Mouse (Mus musculus): Measurements from ENCODE around the gene Psmb3. TPM values are rescaled to one million over a fixed set of nuclear protein-coding genes. Genes with fewer than 3 reads are reported as not detected.
"Not testable (repeated sequence)": the region's sequence is repeated elsewhere in the genome, so short reads cannot be mapped to it uniquely, and the experiment has no call there.

Gene Psmb3
- 100 to 1,000 TPM; 197 to 238 (median 210) TPM for total RNA-seq (2022)

DNA sequence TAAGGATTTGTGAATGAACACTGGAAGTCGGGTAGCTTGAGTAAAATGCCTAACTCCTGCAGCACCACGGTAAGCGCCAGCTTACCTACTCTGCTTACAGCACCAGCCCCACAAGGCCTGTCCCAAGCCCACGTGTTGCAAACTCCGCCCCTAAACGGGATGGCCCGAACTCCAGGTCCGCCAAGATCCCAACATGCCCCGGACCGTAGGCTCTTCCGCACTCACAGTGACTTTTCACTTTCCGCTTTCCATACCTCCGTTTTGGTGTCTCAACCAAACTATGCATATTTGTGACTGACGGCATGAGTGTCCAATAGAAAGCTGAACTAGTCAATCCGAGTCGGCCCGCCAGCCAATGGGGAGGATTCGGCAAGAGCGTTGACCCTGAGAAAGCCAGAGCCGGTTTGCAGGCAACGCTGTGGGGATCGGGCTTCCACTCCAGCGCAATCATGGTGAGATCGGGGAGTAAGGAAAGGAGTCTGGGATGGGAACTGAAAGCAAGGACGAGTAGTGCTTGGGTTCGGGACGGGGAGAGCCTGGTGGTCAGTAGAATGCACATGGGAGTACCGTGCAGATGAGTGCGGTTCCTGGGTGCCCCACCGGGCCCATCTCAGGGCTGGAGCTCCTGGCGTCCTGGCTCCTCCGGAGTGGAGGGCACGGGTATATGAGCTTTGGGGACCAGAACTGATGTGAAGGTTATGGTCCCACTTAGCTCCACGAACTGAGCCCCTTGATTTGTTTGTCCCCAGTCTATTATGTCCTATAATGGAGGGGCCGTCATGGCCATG lies at the start of gene Psmb3:
Gene Psmb3 (plus strand): TSS at position 361 of the 788 bp plus-strand sequence.
- peak; percentile 99 for DNase-seq

DNA sequence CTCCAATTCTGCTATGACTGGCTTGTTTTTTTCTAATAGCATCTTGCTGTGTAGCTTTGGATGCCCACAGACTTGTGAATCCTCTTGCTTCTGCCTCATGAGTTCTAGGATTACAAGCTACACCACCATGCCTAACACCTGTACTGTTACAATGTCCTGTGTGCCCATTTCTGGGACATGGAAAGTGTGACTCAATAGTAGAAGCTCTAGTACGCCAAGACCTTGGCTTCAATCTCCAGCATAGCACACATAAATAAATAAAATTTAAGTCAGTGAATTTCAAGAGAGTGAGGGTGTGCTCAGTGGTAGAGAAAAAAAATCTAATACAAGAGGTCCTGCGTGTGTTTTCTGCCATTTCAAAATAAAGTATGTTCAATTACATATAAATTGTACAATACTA lies 49.0 kb upstream of the Psmb3 start:
- no peak for DNase-seq

DNA sequence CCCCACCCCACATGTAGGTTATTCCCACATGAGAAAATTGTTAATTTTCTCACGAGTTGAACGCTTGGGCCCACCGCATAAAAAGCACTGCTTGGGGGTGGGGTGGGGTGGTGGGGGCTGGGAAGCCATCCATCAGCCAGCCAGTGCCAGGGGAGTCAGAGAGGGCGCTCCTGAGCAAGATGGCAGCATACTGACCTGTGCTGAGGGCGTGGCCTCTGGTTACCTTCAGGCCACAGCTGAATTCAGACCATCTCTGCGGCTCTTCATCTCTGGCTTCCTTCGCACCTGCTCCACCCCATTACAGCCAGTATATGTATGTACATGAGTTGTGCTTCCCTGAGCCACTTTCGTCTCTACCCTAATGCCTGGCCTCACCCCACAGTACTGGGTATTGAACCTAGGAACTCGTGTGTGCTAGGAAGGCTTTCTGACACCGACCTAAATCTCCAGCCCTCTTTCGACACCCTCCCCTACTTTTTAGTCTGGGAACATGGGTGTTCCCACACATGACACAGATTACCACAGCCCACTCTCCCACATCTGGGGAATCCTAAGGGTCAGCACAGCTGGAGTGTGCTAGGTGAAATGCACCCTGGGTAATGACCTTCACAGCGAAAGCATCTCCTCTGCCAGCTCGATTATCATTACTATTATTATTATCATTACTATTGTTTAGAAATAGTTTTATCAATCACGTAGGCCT lies 46.8 kb upstream of the Psmb3 start:
- no peak for DNase-seq

DNA sequence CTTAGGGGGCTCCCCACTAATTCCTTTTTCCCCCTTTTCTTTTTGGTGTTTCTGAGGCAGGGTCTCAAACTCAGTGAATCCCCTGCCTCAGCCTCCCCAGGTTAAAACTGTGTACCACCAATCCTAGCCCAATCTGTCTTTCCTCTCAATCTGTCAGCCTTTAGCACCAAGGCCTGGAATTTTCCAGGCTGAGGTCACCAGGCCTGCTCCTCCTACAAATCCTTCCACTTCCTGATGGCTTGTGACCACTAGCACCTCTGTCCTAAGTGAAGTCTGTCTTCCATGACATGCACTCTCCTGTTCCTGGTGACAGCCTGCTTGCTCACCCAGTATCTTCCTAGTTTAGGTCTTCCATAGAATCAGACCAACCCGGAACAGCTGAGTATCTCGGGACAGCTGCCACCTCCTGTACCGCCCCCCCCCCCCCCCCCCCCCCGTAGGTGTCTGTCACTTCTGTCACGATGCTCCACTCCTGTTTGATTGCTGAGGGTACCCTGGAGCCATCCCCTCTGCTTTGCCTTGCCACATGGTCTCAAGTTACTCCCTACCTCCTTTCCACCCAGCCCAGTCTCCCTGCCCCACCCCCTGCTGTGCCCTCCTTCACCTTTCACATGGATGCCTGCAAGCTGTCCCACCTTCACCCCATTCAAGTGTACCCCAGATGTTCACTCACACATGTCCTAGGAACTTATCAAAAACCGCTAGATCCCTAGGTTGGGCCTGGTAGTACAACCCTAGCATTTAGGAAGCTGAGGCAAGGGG lies 45.8 kb upstream of the Psmb3 start:
- no peak for DNase-seq

DNA sequence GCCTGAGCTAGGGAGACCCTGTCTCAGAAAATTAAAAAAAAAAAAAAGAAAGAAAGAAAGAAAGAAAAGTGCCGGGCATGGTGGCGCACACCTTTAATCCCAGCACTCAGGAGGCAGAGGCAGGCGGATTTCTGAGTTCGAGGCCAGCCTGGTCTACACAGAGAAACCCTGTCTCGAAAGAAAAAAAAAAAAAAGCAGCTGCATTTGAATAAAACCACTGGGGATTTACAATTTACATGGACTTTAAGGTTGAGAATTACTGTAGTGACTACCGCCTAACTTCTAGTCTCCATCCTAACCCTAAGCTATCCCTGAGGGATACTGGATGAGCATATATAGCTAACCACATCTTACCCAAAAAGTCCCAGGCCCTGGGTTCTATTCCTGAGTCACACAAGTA lies 45.2 kb upstream of the Psmb3 start:
- DNase-seq, result not testable (repeated sequence)

DNA sequence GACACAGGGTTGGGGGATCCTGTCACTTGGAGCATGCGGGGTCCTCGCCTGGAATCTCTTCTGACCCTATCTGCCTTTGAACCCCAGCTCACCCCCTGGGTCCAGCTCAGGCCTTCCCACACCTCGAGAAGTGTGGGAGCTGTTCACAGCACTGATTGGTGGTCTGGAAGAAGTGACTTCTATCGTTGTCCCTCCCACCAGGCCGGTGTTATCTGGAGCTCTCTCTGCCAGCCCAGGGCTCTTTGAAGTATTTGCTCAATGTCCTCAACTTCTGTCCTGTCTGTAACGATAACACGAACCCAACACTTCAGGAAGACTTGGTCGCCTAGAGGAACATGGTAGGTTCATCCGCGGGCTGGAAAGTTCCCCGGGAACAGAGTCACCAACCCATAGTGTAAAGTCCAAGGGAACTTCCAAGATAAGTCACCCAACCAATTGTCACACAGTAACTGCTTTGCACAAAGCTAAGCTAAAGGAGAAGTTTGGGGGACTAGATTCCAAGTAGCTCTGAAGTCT lies 44.4 kb upstream of the Psmb3 start:
- no peak for DNase-seq

DNA sequence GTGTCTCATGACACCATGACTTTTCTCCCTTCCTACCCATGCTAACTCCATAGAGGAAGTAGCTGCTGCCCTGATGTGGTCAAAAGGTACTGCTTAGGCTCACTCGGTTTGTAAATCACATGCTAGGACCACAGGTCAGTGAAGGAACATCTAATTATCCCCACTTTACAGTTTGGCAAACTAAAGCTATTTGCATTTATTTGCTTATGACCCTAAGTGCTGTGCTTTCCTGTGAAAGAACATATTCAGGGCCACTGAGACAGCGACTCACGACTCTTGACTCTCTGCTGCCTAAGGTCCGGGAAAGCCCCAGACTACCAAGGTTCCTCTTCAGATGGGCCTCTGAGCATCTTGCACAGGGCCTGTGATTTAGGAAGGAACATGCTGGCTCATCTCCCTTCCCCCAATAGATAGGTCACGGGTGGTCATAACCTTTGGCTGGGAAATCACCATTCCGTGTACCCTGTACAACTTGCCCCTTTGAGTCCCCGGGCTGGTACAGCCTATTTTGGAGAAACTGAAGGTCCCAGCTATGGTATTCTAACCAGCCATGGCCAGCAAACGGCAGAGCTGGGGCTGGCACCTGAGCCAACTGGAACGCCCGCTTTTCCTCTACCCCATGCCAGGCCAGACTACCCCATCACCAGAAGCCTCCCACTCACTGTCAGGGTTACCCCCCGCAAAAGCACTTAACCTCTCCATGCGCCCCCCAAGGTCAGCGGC lies 43.8 kb upstream of the Psmb3 start:
- no peak for DNase-seq

DNA sequence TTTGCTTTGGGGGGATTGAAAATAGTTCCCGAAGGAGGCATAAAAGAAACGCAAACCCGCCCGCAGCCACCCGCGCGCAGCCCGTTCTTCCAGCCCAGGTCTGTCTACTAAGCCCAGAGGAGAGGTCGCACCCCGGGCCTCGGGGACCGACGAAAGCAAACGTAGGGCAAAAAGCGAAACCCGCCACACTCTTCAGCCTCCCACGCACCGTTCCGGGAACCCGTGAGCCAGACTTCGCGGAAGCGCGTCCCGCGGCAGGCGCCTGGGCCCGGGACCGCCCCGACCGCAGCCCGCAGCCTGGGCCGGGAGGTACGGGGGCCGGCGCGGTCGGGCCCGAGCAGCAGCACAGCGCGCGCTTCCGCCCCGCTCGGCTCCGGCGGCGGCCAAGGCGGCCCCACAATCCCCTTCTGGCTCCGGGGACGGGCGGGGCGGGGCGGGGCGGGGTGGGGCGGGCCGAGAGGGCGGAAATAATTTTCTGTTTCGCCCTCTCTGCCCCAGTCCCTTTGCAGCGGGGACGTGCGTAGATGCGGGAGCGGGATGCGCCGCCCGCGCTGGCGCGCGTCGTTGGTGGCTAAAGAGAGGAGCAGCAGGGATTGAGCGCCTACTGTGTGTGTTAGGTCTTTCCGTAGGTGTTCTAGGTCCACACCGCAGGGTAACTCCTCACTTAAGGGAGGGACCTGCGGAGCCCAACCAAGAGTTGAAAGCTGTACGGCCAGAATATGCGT lies 43.0 kb upstream of the Psmb3 start:
- DNase-seq, result no peak

DNA sequence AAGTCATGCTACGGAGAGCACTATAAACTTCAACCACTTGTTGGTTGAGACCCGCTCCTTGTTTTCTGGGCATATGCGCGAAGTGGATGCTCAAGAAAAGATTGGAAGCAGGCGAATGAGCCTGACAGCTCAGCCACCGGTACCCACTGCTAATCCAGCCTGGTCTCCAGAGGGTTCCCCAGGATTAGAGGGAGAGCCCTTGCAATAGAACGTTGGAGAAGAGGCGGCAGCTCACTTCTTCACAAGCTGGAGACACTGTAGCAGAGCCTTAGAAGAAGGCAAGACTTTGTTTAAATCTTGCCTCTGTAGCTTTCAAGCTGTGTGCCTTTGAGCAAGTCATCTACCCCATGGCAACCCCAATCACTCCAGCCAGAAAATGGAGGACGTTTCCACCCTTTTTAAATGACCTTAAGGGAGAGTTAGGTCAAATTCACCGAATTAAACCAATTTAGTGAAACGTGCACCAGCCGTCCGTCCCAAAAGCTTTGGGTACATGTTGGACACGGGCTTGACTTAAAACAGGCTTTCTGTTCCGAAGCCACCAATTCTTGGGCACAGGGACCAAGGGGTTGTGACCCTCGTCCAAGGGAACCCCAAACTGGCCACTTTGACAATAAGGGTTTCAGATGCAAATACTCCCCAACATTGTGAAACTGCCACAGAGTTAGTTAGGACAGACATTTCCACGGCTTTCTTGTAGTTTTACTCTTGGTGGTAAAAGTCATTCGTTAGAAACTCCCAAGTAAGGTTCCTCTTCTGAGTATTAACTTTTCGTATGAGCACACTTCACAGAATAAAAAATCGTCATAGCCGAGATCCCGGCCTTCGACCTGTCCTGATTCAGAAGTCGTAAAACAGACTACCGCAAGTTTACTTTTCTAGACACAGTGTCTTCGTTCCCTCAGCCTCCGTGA lies 42.2 kb upstream of the Psmb3 start:
- DNase-seq, result no peak

DNA sequence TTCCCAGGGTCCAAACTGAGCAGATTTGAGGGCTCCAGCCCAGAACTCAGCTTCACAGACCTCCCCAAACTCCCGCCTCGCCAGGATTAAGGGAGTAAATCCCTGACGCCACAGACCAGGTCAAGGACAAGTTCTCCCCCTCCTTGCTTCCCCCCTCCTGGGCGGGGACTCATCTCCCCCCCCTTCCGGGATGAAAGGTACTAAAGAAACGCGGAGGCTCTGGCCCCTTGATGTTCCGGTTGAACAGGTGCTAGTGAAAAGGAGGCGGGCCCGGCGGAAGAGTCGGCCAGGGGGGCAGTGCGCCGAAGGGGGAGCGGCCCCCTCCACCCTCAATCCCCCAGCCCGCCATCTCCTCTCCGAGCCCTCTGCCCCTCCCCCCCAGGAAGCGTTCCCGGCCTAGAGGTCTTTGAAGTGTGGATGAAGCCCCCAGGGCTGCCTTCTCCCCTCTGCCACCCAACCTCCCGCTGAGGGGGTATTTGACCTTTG lies 41.5 kb upstream of the Psmb3 start:
- DNase-seq, result peak; percentile 80

DNA sequence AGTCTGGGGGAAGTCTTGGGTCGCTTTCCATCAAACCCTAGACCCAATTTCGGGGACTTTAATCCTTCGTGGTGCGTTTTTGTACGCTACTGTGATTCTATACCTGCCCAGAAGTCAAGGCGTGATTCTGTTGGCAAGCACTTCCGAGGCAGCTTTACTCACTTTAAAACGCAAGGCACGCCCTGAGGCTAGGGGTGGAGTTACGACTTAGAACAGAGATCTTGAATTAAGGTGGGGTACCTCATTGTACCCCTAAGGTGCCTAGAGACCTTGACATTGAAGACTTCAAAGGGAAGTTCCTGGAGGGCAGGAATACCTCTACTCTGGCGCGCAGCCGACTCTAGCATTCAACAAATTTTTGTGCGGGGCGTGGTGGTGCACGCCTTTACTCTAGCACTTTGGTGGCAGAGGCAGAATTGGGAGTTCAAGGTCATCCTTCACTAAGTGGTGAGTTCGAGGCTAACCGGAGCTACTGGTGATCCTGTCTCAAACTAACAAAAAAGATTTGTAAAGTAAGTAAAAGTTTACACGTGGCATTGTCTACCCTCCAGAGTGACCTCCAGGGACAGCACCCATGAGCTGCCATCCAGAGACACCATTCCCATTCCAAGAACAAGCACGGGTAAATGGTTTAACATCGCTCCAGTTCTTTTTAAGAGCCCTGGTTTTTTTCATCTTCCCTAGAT lies 40.8 kb upstream of the Psmb3 start:
- DNase-seq, result no peak

DNA sequence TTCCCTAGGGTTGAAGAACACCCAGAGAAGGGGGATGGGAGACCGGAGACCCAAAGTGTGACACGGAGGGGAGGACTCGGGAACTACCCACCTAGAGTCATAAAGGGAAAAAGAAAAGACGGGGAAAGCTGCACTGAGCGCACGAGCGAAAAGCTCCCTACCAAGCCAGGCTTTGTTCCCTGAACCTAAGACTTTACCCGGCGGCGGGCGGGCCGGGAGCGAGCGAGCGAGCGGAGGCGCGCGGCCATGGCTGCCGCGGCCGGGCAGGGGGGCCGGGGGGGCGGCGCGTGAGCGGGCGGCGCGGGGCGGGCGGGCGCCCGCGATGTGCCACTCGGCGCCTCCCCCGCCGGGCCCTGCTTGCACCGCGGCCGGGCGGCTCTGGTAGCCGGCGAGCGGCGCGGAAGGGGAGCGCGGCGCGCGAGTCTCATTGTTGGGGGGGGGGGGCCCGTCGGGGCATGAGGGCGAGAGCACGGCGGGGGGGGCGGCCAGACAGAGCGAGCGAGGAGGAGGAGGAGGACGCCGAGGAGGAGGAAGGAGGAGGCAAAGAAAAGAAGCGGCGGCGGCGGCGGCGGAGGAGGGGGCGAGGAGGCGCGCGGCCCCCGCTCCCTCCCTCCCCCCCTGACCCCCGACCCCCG lies 40.2 kb upstream of the Psmb3 start, which contains the start of gene Mllt6:
Gene Mllt6 (plus strand): TSS at position 522 of the 635 bp plus-strand sequence.
- no peak for DNase-seq

DNA sequence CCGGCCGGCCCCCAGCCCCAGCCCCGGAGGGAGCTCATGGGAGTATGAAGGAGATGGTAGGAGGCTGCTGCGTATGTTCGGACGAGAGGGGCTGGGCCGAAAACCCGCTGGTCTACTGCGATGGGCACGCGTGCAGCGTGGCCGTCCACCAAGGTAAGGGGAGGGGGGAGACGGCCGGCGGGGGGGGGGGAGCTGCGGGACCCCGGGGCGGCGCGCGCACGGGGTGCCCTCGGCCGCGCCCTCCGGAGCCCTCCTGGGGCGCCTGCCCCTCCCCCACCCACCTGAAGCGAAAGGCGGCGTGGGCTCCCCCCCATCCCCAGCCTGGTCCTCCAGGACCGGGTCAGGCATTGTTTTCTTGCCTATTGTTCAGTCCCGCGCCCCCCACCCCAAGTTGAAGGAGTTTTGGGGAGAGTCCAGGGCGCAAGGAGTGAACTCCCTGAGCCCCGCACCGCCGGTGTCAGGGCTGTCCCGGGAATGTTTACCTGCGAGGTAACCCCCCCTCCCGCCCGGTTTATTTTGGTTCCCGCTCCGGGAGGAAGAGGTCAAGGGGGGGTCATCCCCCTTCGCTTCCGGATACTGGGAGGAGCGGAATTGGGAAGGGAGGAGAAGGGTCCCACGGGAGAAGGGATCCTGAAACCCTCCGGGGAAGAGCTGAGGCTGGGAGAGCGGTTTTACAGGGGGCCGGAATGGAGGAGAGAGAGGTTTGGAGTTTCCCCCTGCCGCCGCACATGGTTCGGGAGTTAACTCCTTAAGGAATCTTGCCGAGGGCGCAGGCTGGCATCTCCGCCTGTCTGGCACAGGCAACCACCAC lies 39.5 kb upstream of the Psmb3 start:
- no peak for DNase-seq

DNA sequence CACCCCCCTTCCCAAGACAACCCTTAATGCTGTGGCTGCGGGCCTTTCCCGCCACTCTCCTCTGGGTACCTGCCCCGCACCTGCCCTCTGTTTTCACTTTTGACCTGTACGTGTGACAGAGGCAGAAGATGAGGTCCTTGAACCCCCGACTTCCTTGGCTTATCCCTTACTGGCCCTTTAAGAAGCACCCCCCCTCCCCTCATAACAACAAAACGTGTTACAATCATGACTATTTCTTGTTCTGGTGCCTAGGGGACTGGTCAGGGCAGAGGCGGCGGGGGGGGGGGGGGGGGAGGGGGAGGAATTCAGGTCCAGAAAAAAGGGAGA lies 38.9 kb upstream of the Psmb3 start:
- no peak for DNase-seq

DNA sequence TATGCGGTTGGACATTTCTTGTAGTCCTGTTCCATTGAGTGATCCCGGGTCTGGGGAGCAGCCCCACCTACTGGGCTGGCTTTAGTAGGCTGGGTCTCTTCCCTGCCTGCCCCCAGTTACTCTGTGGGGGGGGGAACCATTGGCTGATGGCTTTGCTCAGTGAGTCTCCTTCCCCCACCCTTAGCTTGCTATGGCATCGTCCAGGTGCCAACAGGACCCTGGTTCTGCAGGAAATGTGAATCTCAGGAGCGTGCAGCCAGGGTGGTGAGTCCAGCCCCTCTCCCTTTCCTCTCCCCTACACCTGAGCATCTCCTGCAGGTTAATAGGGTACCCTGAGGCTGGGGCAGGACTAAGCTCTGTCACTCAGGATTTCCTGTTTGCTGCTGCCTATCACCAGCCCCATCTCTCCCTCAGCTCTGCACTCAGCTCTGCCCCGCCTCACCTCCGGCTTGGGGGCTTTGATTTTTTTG lies 38.4 kb upstream of the Psmb3 start:
- DNase-seq, result no peak

DNA sequence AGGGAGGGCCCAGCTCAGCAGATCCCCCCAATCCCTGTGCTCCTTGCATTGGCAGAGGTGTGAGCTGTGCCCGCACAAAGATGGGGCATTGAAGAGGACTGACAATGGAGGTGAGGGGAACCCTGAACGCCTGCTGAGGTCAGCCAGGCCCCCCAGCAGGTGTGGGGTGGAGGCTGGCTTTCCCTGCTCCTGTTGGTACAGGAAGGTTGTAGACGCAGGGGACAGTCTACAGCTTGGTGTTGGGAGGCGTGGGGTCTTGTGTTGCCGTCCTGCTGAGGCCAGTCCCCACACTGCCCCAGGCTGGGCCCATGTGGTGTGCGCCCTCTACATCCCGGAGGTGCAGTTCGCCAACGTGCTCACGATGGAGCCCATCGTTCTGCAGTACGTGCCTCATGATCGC lies 37.8 kb upstream of the Psmb3 start:
- no peak for DNase-seq

DNA sequence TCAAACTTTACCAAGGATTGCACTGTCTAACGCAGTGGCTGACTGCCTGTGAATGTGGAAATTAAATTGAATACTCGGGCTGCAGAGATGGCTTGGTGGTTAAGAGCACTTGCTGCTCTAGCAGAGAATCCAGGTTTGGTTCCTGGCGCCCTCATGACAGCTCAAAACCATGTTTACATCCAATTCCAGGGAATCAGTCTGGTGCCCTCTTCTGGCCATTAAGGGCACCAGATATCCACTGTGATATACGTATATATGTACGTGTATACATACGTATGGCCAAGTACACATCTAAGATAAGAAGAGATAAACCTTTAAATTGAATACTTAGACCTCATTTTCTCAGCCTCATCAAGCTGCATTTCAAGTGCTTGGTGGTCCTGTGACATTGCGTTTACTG lies 37.0 kb upstream of the Psmb3 start:
- no peak for DNase-seq

DNA sequence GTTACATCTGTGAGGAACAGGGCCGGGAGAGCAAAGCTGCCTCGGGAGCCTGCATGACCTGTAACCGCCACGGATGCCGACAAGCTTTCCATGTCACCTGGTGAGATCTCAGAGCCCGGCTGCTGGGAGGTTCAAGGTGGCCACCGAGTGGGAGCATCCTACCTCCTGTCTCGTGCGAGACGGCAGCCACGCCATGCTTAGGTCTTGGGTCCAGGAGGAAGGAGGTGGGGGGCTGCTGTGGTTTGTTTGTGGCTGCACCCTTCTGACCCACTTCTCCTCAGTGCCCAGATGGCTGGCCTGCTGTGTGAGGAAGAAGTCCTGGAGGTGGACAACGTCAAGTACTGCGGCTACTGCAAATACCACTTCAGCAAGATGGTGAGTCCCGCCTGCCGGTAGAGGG lies 36.4 kb upstream of the Psmb3 start:
- DNase-seq, result no peak

Data from adrenal gland, adult 8-10 months (tissue).